Mouse (Mus musculus): ENCODE measurements around the gene Hif1an. TPM values are rescaled to one million over a fixed set of nuclear protein-coding genes. Genes with fewer than 3 reads are reported as not detected.

Gene Hif1an
- total RNA-seq (2021) = 10 to 100 TPM; 30.2 to 33.1 TPM
- long read RNA-seq, full-length matches to known transcripts = 8 of 22 reads
- long read RNA-seq, partial matches to known transcripts = 2 of 22 reads
- long read RNA-seq, other reads (novel, unspliced or antisense) = 12 of 22 reads

DNA sequence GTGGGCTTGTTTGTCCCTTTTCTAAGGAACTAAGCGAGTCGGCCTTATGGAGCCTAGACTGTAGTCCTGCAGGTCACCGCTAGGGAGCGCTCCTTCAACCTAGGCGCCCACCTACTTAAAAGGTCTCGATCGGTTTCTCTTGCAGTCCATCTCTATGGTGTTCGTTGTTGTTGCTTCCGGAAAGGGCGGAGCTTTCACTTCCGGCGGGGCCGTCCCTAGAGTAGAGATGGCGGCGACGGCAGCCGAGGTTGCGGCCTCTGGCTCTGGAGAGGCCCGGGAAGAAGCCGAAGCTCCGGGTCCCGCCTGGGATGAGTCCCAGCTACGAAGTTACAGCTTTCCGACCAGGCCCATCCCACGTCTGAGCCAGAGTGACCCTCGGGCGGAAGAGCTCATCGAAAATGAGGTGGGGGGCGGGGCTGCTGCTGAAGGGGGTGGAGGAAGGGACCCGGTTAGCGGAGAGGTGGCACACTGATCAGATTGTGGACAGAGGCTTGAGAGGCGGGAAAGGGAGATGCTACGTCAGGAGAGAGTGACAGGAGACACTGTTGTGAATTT, at the start of gene Hif1an:
Gene Hif1an, plus strand, starts transcription at position 199 of the 555 bp plus-strand sequence.
- peak; percentile 95 for DNase-seq (ENCODE audit: low spot score in 2 of 2)

DNA sequence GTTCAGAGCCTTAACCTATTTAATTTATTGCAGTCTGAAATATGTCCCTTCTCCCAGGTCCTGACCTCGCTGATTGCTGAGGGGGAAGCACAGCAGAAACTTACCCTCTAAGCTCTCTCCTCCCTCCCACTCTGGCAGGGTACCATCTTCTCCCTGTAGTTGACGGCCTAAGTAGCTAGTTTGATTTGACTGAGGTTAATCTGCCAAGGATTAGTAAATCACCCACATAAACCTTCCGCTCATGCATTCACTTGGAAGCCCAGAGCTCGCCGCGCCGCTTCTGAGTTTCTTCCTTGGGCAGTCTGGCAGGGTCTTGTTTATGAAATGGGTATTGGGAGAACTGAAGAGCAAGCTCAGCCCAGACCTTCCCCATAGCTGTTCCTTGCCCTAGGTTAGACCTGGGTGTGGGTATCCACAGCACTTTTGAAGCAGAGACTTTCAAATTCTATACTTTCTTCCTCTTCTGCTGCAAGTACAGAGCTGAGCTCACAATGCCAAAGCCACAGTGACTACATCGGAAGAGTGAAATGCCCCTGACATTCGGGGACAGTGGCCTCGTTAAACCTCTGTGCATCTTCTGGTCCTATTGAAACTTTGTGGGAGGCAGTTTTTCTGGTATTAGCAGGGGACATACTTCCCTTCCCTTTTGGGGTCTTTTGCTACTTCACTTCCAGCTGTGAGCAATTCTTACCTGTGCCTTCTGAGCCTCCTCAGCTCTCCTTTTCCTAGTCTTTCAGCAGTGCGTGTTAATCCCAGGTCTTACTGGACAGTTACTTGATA, 49.4 kb upstream of the Hif1an start:
- no peak for DNase-seq (ENCODE audit: low spot score in 2 of 2)

DNA sequence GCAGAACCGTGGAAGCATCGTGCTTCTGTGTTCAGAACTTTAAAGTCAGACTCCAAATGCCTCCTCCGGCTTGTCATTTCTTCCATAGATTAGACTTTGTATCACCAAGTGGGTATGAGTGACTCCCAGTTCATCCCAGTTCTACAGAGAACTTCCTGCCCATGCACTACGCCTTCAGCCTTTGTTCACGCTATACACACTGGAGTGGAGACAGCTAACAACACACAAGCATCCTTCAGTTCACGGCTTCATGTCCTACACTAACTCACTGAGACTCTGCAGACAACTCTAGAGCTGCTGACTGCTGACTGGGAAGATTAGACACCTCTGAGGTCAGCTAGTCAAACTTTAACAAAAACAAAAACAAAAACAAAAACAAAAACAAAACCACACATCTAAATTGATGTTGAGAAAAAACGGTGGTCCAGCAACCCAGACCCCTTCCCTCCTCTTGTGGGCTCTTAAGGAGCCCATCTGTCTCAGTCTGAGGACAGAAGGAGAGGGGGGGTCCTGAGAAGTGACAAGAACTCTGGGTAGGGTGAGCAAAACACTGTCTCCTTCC, 48.6 kb upstream of the Hif1an start:
- DNase-seq (ENCODE audit: low spot score in 2 of 2) = no peak

DNA sequence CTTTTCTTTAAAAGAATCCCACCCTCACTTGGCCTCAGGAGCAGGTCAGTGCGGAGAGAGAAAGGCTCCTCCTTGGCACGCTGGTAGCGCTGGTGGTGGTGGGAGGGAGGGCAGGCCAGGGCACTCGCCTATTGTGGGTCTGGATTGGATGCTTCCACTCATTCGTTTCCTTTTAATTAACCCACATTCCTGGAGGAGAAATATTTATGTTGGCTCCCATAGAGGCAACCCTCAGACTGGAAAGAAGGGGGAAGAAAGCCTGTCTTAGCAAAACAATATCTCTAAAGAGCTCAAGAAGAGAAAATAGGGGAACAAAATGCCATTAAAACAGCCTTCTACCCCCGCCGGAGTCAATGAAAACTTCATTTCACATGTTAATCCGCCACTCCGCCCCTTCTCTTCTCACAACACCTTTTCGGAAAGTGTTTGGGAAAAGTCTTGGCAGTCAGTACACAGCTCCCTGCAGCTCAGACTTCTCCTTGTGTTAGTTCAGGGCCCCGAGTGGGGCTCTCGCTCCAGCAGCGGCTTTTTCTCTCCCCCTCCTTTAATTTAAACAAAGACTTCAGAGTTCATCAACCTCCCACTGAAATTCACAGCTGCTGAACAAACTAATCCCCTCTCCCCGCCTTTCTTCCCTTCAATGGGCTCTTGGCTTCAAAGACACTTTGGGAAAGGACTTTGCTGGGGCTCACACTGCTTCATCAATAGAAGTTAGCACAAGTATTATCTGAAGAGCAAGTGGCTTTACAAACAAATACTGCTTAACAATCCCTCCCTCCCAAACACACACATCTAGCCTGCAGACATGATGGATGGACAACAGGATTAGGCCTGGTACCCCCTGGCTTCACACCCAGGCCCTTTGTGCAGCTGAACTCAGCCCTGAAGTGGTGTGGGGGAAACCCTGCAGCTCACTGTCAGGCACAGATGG, 47.9 kb upstream of the Hif1an start:
- DNase-seq (ENCODE audit: low spot score in 2 of 2) = no peak

DNA sequence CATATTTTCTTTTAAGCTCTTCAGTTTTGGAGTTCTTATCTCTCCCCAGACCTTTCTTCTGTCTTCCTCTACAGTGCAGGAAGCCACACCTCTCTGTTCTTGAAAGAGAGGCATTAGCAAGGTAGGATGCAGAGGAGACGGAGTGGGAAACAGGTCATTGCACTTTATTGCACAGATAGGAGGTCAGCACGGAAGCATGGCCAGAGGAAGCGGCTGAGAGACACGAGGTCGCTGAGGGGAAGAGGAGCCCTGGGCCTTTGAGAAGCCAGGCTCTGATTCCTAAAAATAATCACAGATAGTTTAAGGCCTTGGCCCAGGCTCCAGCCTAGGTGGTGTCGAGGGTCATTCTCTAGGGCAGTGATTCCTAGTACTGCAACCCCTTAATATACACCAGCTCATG, 46.9 kb upstream of the Hif1an start:
- DNase-seq (ENCODE audit: low spot score in 2 of 2) = no peak

DNA sequence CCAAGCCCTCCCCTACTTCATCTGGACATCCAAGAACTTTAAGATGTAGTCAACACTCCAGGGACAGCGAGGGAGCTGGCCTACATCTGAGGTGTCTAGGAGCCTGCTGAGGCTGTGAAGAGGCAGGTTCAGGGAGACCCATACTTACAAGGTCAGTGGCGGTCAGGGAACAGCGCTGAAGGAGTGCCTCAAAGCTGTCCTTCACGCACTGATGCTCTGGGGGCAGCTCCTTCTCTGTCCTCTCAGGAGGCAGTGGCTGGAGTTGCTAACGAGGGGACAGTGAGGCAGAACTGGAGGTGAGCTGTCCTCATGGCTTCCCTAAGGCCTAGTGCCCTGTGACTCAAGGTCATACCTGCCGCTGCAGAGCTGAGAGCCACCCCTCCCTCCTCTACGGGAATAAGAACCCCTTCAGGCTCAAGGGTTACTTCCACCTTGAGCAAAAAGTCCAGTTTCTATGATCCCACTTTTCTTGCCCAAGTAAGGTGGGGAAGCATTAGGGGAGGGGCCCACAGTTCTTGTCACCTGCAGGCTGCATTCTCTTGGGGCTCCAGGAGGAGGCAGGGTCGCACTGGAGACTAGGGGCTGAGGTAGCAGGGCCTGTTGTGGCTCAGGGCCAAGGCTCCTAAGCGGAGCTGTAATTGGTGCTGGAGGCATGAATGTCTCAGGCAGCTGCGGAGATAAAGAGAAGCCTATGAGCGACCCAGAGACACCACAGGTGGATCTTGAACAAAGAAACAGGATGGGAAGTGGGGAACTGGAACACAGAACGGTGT, 44.5 kb upstream of the Hif1an start:
- DNase-seq (ENCODE audit: low spot score in 2 of 2) = no peak

DNA sequence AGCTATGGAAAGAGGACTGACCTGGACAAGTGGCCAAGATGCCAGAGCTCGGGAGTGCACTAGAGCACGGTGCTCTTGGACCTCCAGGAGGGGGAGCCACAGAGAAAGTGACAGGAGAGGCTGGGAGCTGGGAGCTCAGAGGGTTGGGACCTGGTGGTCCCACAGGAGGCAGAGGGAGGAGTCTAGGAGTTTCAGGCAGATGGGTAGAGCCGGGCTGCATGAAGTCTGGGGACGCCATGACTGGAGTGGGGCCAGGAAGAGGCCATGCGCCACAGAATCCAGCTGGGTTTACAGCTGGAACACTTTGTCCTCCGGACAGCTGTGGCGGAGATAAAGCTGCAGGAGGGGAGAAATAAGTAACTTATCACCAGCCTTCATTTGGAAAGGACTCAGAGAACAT, 43.5 kb upstream of the Hif1an start:
- no peak for DNase-seq (ENCODE audit: low spot score in 2 of 2)

DNA sequence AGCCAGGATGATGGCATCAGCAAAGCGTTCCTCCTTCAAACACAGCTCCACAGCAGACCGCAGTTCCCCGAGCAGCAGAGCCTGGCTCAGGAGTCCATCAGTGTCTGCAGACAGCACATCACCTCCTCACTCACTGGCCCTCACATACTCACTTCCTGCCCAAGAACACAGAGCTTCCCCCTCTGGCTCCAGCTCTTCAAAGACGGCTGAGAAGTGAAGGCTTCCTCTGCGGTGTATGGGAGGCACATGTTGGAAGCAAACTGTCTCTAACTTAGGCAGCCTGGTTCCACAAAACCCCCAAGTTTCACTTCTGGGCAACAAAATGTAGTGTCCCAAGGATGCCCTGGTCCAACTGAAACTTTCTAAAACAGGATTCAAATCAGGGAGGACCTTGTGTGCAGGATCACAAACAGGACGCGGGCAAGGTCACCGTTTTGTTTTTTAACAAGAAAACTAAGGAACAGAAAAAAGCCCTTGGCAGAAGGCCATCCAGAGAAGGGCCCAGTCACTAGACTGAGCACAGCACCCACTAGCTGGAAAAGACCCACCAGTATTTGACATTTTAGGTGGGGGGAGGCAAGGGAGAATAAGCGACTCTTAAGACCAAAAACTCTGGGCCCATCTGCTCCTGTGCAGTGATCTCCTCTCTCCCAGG, 37.0 kb upstream of the Hif1an start:
- DNase-seq (ENCODE audit: low spot score in 2 of 2) = no peak

DNA sequence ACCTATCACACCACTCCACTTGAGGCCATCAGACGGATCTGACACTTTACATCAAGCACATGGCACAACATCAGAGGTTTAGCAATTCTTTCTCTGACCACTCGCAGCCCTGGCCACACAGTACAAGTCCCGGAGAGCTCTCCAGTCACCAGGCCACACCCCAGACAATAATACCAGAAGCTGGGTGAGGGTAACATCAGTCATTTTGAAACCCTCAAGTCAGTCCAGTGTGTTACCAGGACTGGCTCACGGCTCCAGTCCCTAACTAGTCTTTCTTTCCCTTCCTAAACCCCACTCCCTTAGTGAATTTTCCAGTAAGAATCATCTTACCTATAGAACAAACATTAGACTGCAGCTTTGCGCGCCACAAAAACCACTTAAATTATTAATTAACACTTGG, 32.6 kb upstream of the Hif1an start:
- no peak for DNase-seq (ENCODE audit: low spot score in 2 of 2)

DNA sequence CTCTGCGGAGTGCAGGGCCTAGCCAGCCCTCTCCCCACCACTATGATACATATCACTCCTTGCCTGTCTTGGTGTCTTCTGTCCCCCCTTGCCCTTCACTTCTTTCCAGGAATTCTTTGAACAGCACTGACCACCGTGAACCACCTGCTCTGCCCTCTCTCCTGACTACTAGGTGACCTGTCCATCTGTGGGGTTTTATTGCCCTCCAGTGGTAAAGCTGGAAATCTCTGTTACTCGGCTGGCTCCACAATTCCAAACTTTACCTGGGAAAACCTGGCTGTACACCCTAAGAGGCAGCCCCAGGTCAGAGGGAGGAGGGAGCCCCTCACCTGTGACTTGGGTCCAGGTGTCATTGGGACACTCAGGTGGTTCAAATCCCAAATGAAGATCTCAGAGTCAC, 27.3 kb upstream of the Hif1an start:
- no peak for DNase-seq (ENCODE audit: low spot score in 2 of 2)

DNA sequence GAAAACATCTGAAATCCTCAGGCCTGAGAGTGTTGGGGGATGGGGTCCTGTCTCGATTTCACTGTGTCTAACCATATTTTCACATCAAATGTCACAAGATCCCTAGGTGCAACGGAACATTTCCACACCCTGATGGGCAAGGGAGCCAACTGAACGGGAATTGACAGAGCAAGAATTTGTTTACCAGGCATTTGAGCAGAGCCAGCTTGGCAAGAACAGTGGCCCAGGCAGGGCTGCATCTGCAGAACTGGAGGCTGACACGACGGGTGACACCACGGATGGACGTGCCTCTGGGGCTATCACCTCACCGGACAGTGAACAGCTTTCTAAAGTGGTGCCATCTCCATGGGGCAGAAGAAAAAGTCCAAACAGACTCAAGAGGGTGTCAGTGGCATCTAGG, 25.2 kb upstream of the Hif1an start:
- DNase-seq (ENCODE audit: low spot score in 2 of 2) = no peak

DNA sequence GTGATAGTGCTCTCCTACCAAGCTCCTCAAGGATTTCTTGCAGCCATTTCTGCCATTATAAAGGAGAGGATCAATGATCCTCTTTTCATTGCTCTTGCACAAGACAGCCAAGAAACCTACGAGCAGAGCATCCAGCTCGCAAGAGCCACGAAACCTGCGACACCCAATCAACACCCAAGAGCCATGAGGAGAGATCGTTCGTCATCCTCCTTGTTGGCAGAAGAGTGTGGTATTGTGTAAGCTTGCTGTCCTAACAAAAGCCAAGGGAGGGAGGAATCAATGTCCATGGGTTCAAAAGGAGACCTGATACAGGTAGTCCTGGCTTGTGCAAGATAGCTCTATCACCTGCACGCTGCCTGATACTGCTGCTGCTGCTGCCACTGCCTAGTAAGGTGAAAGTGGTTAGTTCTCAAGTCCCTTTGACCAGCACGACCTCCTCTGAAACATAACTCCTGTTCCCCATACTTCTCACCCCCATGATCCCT, 19.9 kb upstream of the Hif1an start:
- no peak for DNase-seq (ENCODE audit: low spot score in 2 of 2)

DNA sequence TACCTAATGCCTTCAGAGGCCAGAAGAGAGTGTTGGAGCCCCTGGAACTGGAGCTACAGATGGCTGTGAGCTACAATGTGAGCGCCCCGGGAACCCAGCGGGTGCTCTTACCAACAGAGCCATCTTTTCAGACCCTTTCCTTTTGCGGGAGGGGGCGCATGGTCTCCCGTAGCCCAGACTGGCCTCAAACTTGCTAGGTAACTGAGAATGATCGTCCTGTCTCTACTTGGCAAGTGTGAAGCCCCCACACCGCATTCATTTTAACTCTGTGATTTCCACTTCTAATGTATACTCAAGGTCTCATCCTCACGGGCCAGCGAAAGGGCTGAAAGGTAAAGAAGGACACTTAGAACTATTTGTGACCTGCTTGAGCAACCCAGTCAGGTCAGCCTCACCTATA, 18.3 kb upstream of the Hif1an start:
- DNase-seq (ENCODE audit: low spot score in 2 of 2) = no peak

DNA sequence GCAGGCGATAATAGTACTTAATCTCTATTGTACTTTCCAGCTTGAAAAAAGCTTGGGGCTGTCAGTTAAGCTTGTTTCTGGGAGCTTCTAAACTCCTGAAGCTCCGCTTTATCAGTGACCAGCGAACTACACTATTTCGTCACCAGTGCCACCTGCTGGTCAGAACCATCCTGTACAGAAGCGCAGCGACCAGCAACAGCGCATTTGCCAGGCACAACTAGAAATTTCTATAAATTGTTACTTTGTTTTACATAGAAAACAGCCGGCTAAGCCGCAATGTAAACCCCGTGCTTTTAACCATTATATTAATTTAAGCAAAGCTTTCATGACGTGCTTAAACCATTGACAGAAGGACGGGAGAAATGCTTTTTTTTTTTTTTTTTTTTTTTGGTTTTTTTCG, 17.9 kb upstream of the Hif1an start:
- peak; percentile 79 to 80 for DNase-seq (ENCODE audit: low spot score in 2 of 2)

DNA sequence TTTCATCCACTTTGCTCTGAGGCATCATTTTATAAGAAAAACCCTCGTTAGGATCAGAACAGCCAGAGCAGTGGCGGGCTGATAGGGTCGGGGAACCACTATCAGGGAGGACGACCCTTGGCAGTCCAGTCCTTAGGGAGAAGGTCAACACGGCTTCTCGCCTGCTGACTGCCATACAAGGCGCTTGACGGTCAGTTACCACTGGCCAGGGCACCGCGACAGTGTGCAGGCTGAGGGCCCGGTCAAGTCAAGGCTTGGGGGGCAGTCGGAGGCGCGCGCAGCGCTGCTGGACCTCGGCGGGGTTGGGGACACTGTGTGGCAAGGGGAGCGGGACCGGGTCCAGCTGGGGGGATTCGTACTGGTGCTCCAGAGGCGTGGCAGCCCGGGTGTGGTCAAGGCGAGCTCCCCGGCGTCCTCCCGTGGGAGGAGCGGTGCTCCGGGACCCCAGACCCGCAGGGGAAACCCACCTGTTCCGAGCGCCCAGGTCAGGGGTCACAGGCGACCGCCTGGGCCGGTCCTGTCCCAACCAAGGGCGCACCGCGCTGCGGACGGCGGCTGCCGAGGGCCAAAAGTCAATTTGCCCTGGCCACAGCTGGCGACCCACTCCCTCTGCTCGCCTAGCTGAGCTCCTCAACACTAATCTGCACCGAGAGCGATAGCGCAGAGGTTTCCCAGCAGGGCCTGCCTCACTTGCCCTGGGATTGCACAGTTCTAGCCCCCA, 17.2 kb upstream of the Hif1an start, which contains the start of gene Sec31b:
Gene Sec31b, minus strand, starts transcription at position 544 of the 721 bp plus-strand sequence.
- no peak for DNase-seq (ENCODE audit: low spot score in 2 of 2)

DNA sequence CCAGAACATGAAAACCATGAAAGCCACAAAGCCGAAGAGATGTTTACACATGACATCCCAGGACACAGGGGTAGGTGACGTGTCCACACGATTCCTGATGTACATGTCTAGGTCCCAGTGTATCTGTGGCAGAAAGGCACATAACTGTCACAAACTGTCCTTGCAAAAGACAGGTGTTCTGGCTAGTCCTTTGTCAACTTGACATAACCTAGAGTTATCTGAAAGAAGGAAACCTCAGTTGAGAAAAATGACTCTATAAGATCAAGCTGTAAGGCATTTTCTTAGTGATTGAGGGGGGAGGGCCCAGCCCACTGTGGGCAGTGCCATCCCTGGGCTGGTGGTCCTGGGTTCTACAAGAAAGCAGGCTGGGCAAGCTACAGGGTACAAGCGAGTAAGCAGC, 9.9 kb upstream of the Hif1an start, which contains the start of gene Gm20538:
Gene Gm20538, minus strand, starts transcription at position 101 of the 400 bp plus-strand sequence.
- DNase-seq (ENCODE audit: low spot score in 2 of 2) = no peak

DNA sequence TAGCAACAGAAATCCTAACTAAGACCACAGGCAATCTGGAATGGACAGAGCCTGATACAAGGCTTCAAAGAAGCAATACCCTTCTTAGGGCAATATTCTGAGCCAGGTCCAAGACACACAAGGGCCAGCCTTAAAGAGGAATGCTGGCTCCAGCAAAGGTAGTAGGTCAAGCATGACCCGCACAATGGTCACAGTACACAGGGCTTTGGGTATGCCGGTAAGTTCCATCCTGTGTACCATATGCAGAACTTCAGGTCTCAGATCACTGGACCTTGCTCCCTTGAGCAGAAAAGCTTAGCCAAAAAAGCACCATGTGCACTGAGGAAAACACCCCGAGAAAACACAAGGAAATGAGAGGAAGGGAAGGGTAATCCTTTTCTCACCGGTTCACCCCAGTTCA, 9.4 kb upstream of the Hif1an start:
- DNase-seq (ENCODE audit: low spot score in 2 of 2) = no peak

DNA sequence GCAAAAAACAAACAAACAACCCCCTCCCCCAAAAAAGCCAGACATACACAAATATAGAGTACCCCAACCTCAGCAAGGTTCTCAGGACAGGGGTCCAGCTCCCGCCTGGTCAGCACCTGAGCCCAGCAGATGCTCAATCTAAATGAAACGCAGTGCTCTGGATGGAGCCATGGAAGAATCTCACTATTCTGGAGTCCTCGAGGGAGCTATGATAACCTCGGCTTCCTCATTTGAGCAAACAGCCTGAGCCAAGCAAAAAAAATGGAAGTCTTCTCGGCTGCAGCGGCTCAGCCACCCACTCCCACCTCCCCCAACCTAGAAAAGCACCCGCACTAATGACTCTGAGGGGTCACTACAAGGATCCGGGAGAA, 8.2 kb upstream of the Hif1an start:
- no peak for DNase-seq (ENCODE audit: low spot score in 2 of 2)

Measured in layer of hippocampus, postnatal 10 days (tissue).